Mouse (Mus musculus): ENCODE data around the gene Brms1. TPM values are rescaled to one million over a fixed set of nuclear protein-coding genes. Genes with fewer than 3 reads are reported as not detected.
A peak's percentile ranks its signal among the peaks of the same experiment; 100 is the strongest.

Brms1 gene
- polyA plus RNA-seq, 1 experiment from 2014 or later = 30.7 TPM

GRCm38 (mm10) chr19:5041588-5041987 lies 434 bp downstream of the Brms1 start:
- peaks cover 13% of the 10 kb centered on the region for H3K36me3 ChIP-seq
- no peak for ATAC-seq (ENCODE audit: low FRiP score, low read depth)
- H3K9me3 ChIP-seq = no peaks in the 10 kb centered on the region
- no peaks in the 10 kb centered on the region for H3K27me3 ChIP-seq
- H3K4me1 ChIP-seq (replicated peaks) = peaks cover 37% of the 10 kb centered on the region
- peak overlapping the region; percentile 95 for H3K9ac ChIP-seq
- WGBS = 2% methylated on average over 16 of the region's 16 CpGs
- peak overlapping the region; percentile 91 for H3K4me3 ChIP-seq
- H3K4me2 ChIP-seq = peak overlapping the region; percentile 96
- peak overlapping the region; percentile 67 for H3K27ac ChIP-seq (replicated peaks)

- Histone ChIP-seq H3K27ac (replicated peaks) (no peak overlapping the region), H3K4me1 (replicated peaks) (peaks cover 26% of the 10 kb centered on the region), H3K9ac (no peak overlapping the region), H3K4me3 (no peak overlapping the region), H3K9me3 (no peaks in the 10 kb centered on the region), H3K27me3 (peaks cover 4% of the 10 kb centered on the region), H3K36me3 (peaks cover 36% of the 10 kb centered on the region), H3K4me2 (no peak overlapping the region)
- WGBS = 79% methylated on average over 4 of the region's 4 CpGs
- no peak for ATAC-seq (ENCODE audit: low FRiP score, low read depth)
Observed at GRCm38 (mm10) chr19:5045531-5045930, 4.4 kb downstream of the Brms1 start.

- Histone ChIP-seq H3K27me3 (peaks cover 32% of the 10 kb centered on the region), H3K9me3 (no peaks in the 10 kb centered on the region), H3K4me1 (replicated peaks) (peaks cover 8% of the 10 kb centered on the region), H3K27ac (replicated peaks) (no peak overlapping the region), H3K36me3 (peaks cover 32% of the 10 kb centered on the region), H3K9ac (no peak overlapping the region), H3K4me2 (no peak overlapping the region), H3K4me3 (no peak overlapping the region)
- 86% methylated on average over 14 of the region's 14 CpGs for WGBS
- ATAC-seq (ENCODE audit: low FRiP score, low read depth) = no peak
Observed at GRCm38 (mm10) chr19:5048138-5049056, 7.2 kb downstream of the Brms1 start.

- Histone ChIP-seq H3K27ac (replicated peaks) (no peak overlapping the region), H3K9ac (no peak overlapping the region), H3K4me3 (no peak overlapping the region), H3K27me3 (peaks cover 38% of the 10 kb centered on the region), H3K9me3 (no peaks in the 10 kb centered on the region), H3K4me1 (replicated peaks) (peaks cover 8% of the 10 kb centered on the region), H3K4me2 (no peak overlapping the region), H3K36me3 (peaks cover 27% of the 10 kb centered on the region)
- WGBS = 70% methylated on average over 6 of the region's 6 CpGs
- ATAC-seq (ENCODE audit: low FRiP score, low read depth) = no peak
Observed at GRCm38 (mm10) chr19:5049325-5049724, 8.2 kb downstream of the Brms1 start.

GRCm38 (mm10) chr19:5050047-5050905 lies 9.1 kb downstream of the Brms1 start, which contains the start of gene Rin1:
TSS of gene Rin1 (plus strand) at chr19:5050481.
- WGBS = 21% methylated on average over 14 of the region's 14 CpGs
- ATAC-seq (ENCODE audit: low FRiP score, low read depth) = peak; percentile 46; the same call in 1 of the 2 replicates
- peak within 1 kb of the TSS; percentile 16 for H3K4me2 ChIP-seq
- H3K27ac ChIP-seq (replicated peaks) = no peak within 1 kb of the TSS
- no peaks in the 10 kb centered on the region for H3K9me3 ChIP-seq
- H3K27me3 ChIP-seq = peaks cover 38% of the 10 kb centered on the region
- peaks cover 27% of the 10 kb centered on the region for H3K36me3 ChIP-seq
- peaks cover 8% of the 10 kb centered on the region for H3K4me1 ChIP-seq (replicated peaks)
- 0 out of 2 replicates have a peak within 1 kb of the TSS, but pooled peaks have one; percentile 3 for H3K4me3 ChIP-seq
- H3K9ac ChIP-seq = no peak within 1 kb of the TSS

GRCm38 (mm10) chr19:5051031-5051430 lies 9.9 kb downstream of the Brms1 start:
- Histone ChIP-seq H3K4me1 (replicated peaks) (peaks cover 8% of the 10 kb centered on the region), H3K4me3 (0 out of 2 replicates have a peak overlapping the region, but pooled peaks have one; percentile 3), H3K27me3 (peaks cover 38% of the 10 kb centered on the region), H3K9me3 (no peaks in the 10 kb centered on the region), H3K36me3 (peaks cover 27% of the 10 kb centered on the region), H3K27ac (replicated peaks) (no peak overlapping the region), H3K4me2 (peak overlapping the region; percentile 16; the same call in 1 of the 2 replicates), H3K9ac (no peak overlapping the region)
- ATAC-seq (ENCODE audit: low FRiP score, low read depth) = no peak
- WGBS = 9% methylated on average over 17 of the region's 17 CpGs

- H3K4me3 ChIP-seq = no peak overlapping the region
- no peak for ATAC-seq (ENCODE audit: low FRiP score, low read depth)
- H3K4me1 ChIP-seq (replicated peaks) = peaks cover 12% of the 10 kb centered on the region
- peaks cover 24% of the 10 kb centered on the region for H3K36me3 ChIP-seq
- 0 out of 2 replicates have a peak overlapping the region, but pooled peaks have one; percentile 16 for H3K4me2 ChIP-seq
- no peaks in the 10 kb centered on the region for H3K9me3 ChIP-seq
- H3K27me3 ChIP-seq = peaks cover 38% of the 10 kb centered on the region
- no peak overlapping the region for H3K9ac ChIP-seq
- 42% methylated on average over 3 of the region's 3 CpGs for WGBS
- no peak overlapping the region for H3K27ac ChIP-seq (replicated peaks)
Observed at GRCm38 (mm10) chr19:5051515-5051914, 10.4 kb downstream of the Brms1 start.

- WGBS = 26% methylated on average over 25 of the region's 25 CpGs
- ATAC-seq (ENCODE audit: low FRiP score, low read depth) = no peak
- Histone ChIP-seq H3K36me3 (peaks cover 18% of the 10 kb centered on the region; the same call in 1 of the 2 replicates), H3K4me1 (replicated peaks) (peaks cover 13% of the 10 kb centered on the region), H3K27ac (replicated peaks) (no peak overlapping the region), H3K4me2 (no peak overlapping the region), H3K9ac (no peak overlapping the region), H3K27me3 (peaks cover 38% of the 10 kb centered on the region), H3K4me3 (no peak overlapping the region), H3K9me3 (no peaks in the 10 kb centered on the region)
Observed at GRCm38 (mm10) chr19:5052166-5052822, 11.1 kb downstream of the Brms1 start.

GRCm38 (mm10) chr19:5052853-5053252 lies 11.7 kb downstream of the Brms1 start:
- Histone ChIP-seq H3K27ac (replicated peaks) (no peak overlapping the region), H3K9ac (no peak overlapping the region), H3K36me3 (peaks cover 12% of the 10 kb centered on the region; the same call in 1 of the 2 replicates), H3K27me3 (peaks cover 38% of the 10 kb centered on the region), H3K9me3 (no peaks in the 10 kb centered on the region), H3K4me1 (replicated peaks) (peaks cover 13% of the 10 kb centered on the region), H3K4me3 (no peak overlapping the region), H3K4me2 (no peak overlapping the region)
- no peak for ATAC-seq (ENCODE audit: low FRiP score, low read depth)
- WGBS = 55% methylated on average over 17 of the region's 17 CpGs

- Histone ChIP-seq H3K9me3 (no peaks in the 10 kb centered on the region), H3K36me3 (peaks cover 3% of the 10 kb centered on the region; the same call in 1 of the 2 replicates), H3K9ac (no peak overlapping the region), H3K27ac (replicated peaks) (no peak overlapping the region), H3K4me2 (no peak overlapping the region), H3K4me3 (no peak overlapping the region), H3K4me1 (replicated peaks) (peaks cover 17% of the 10 kb centered on the region), H3K27me3 (peaks cover 43% of the 10 kb centered on the region)
- 17% methylated on average over 9 of the region's 9 CpGs for WGBS
- no peak for ATAC-seq (ENCODE audit: low FRiP score, low read depth)
Observed at GRCm38 (mm10) chr19:5053909-5054308, 12.8 kb downstream of the Brms1 start.

GRCm38 (mm10) chr19:5056251-5056650 lies 15.1 kb downstream of the Brms1 start:
- Histone ChIP-seq H3K36me3 (no peaks in the 10 kb centered on the region), H3K27ac (replicated peaks) (no peak overlapping the region), H3K4me3 (no peak overlapping the region), H3K4me2 (no peak overlapping the region), H3K9me3 (no peaks in the 10 kb centered on the region), H3K9ac (0 out of 2 replicates have a peak overlapping the region, but pooled peaks have one; percentile 10), H3K4me1 (replicated peaks) (peaks cover 19% of the 10 kb centered on the region; the same call in 1 of the 2 replicates), H3K27me3 (peaks cover 33% of the 10 kb centered on the region)
- 12% methylated on average over 6 of the region's 6 CpGs for WGBS
- peak; percentile 15; the same call in 1 of the 2 replicates for ATAC-seq (ENCODE audit: low FRiP score, low read depth)
